Mouse (Mus musculus): ENCODE results near the gene Cnih3.

Cnih3 gene

GRCm38 (mm10) chr1:181353200-181354097 is 1.0 kb downstream of the Cnih3 start:
- DNase-seq (ENCODE audit: low spot score): no peak

- no peak for DNase-seq (ENCODE audit: low spot score)
Observed at GRCm38 (mm10) chr1:181355683-181356082, 3.3 kb downstream of the Cnih3 start.

GRCm38 (mm10) chr1:181357870-181358269 is 5.4 kb downstream of the Cnih3 start:
- no peak for DNase-seq (ENCODE audit: low spot score)

GRCm38 (mm10) chr1:181358526-181358925 is 6.1 kb downstream of the Cnih3 start:
- no peak for DNase-seq (ENCODE audit: low spot score)

GRCm38 (mm10) chr1:181360732-181361131 is 8.3 kb downstream of the Cnih3 start:
- DNase-seq (ENCODE audit: low spot score): no peak

GRCm38 (mm10) chr1:181364025-181364424 is 11.6 kb downstream of the Cnih3 start:
- no peak for DNase-seq (ENCODE audit: low spot score)

GRCm38 (mm10) chr1:181365376-181365775 is 12.9 kb downstream of the Cnih3 start:
- no peak for DNase-seq (ENCODE audit: low spot score)

GRCm38 (mm10) chr1:181368789-181369570 is 16.6 kb downstream of the Cnih3 start:
- no peak for DNase-seq (ENCODE audit: low spot score)

- DNase-seq (ENCODE audit: low spot score): no peak
Observed at GRCm38 (mm10) chr1:181370370-181370769, 17.9 kb downstream of the Cnih3 start.

- DNase-seq (ENCODE audit: low spot score): no peak
Observed at GRCm38 (mm10) chr1:181371226-181371625, 18.8 kb downstream of the Cnih3 start.

- DNase-seq (ENCODE audit: low spot score): no peak
Observed at GRCm38 (mm10) chr1:181372306-181372705, 19.9 kb downstream of the Cnih3 start.

- no peak for DNase-seq (ENCODE audit: low spot score)
Observed at GRCm38 (mm10) chr1:181374627-181375374, 22.4 kb downstream of the Cnih3 start.

- DNase-seq (ENCODE audit: low spot score): no peak
Observed at GRCm38 (mm10) chr1:181376431-181376830, 24.0 kb downstream of the Cnih3 start.

GRCm38 (mm10) chr1:181379664-181380063 is 27.2 kb downstream of the Cnih3 start:
- DNase-seq (ENCODE audit: low spot score): no peak

- DNase-seq (ENCODE audit: low spot score): no peak
Observed at GRCm38 (mm10) chr1:181381410-181382010, 29.1 kb downstream of the Cnih3 start.

GRCm38 (mm10) chr1:181389264-181389663 is 36.8 kb downstream of the Cnih3 start:
- DNase-seq (ENCODE audit: low spot score): no peak

GRCm38 (mm10) chr1:181392489-181392888 is 40.1 kb downstream of the Cnih3 start:
- no peak for DNase-seq (ENCODE audit: low spot score)

GRCm38 (mm10) chr1:181393250-181394149 is 41.1 kb downstream of the Cnih3 start:
- peak; percentile 65 for DNase-seq (ENCODE audit: low spot score)

GRCm38 (mm10) chr1:181395234-181395828 is 42.9 kb downstream of the Cnih3 start:
- DNase-seq (ENCODE audit: low spot score): no peak

GRCm38 (mm10) chr1:181399179-181399578 is 46.8 kb downstream of the Cnih3 start:
- no peak for DNase-seq (ENCODE audit: low spot score)
